Mouse (Mus musculus): ENCODE results near the gene Yy1. TPM values are rescaled to one million over a fixed set of nuclear protein-coding genes. Genes with fewer than 3 reads are reported as not detected.

The Yy1 gene
- polyA plus RNA-seq, 1 experiment from 2014 or later, result 13.7 TPM

DNA sequence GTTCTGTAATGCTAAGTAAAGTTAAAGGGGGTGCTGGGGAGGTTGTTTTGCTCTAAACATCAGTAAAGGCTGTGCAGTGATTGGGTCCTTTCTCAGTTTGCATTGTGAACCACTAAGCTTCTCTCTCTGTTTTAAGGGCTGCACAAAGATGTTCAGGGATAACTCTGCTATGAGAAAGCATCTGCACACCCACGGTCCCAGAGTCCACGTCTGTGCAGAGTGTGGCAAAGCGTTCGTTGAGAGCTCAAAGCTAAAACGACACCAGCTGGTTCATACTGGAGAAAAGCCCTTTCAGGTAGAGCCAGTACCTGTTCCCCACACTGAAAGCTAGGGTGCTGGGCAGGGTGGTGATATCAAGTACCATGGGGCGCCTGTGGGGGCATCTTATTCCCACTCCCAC, 21.7 kb downstream of the Yy1 start:
- H3K9ac ChIP-seq (ENCODE audit: low read length), result no peak overlapping the region
- whole genome bisulfite sequencing, result 89% methylated on average over 6 of the region's 6 CpGs
- no peak overlapping the region for H3K27ac ChIP-seq (replicated peaks in 1 of 2; ENCODE audit: control insufficient read depth in 1 of 2, insufficient read depth in 1 of 2, low read depth in 2 of 2, low read length in 2 of 2)
- no peak overlapping the region for H3K4me3 ChIP-seq (ENCODE audit: control insufficient read depth in 1 of 2, insufficient read depth in 1 of 2, low read depth in 1 of 2, low read length in 2 of 2)
- H3K4me2 ChIP-seq (ENCODE audit: low read length), result no peak overlapping the region
- no peaks in the 10 kb centered on the region for H3K27me3 ChIP-seq (ENCODE audit: control insufficient read depth, insufficient read depth, low read length)
- H3K36me3 ChIP-seq (ENCODE audit: control insufficient read depth, insufficient read depth, low read length), result peaks cover 62% of the 10 kb centered on the region
- H3K9me3 ChIP-seq (ENCODE audit: control insufficient read depth, low read length), result no peaks in the 10 kb centered on the region
- no peak for ATAC-seq (ENCODE audit: insufficient number of reproducible peaks, insufficient read depth, low FRiP score, low read depth)
- peaks cover 3 to 11% of the 10 kb centered on the region in 2 experiments; a peak in 2 of 4 replicates for H3K4me1 ChIP-seq (ENCODE audit: control insufficient read depth in 2 of 2, insufficient read depth in 2 of 2, low read length in 2 of 2)

DNA sequence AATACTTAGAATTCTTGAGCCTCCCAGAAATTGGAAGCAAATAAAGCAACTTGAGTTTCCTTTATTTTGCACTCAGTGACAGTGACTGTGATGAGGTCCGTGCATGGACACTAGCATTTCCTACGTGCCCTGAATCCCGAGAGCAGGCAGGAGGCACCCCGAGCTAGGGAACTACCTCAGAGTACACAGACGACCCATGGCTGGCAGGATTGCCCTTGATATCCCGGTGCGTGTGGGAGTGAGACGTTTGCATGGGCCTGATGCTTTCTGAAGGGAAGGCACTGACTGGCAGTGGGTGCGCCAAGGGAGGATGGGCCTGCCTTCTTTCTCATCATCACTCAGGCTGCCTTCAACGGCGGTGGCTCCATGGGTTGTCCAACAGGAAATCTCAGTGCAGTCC, 23.8 kb downstream of the Yy1 start:
- peaks cover 7 to 13% of the 10 kb centered on the region in 2 experiments; a peak in 3 of 4 replicates for H3K4me1 ChIP-seq (ENCODE audit: control insufficient read depth in 2 of 2, insufficient read depth in 2 of 2, low read length in 2 of 2)
- no peak overlapping the region for H3K9ac ChIP-seq (ENCODE audit: low read length)
- no peak overlapping the region for H3K4me2 ChIP-seq (ENCODE audit: low read length)
- no peak for ATAC-seq (ENCODE audit: insufficient number of reproducible peaks, insufficient read depth, low FRiP score, low read depth)
- no peaks in the 10 kb centered on the region for H3K9me3 ChIP-seq (ENCODE audit: control insufficient read depth, low read length)
- no peaks in the 10 kb centered on the region for H3K27me3 ChIP-seq (ENCODE audit: control insufficient read depth, insufficient read depth, low read length)
- peaks cover 56% of the 10 kb centered on the region for H3K36me3 ChIP-seq (ENCODE audit: control insufficient read depth, insufficient read depth, low read length)
- no peak overlapping the region for H3K27ac ChIP-seq (replicated peaks in 1 of 2; ENCODE audit: control insufficient read depth in 1 of 2, insufficient read depth in 1 of 2, low read depth in 2 of 2, low read length in 2 of 2)
- H3K4me3 ChIP-seq (ENCODE audit: control insufficient read depth in 1 of 2, insufficient read depth in 1 of 2, low read depth in 1 of 2, low read length in 2 of 2), result no peak overlapping the region
- 68% methylated on average over 11 of the region's 11 CpGs for WGBS

- H3K9me3 ChIP-seq (ENCODE audit: control insufficient read depth, low read length), result no peaks in the 10 kb centered on the region
- no peak overlapping the region for H3K4me2 ChIP-seq (ENCODE audit: low read length)
- H3K36me3 ChIP-seq (ENCODE audit: control insufficient read depth, insufficient read depth, low read length), result peaks cover 35% of the 10 kb centered on the region
- H3K9ac ChIP-seq (ENCODE audit: low read length), result no peak overlapping the region
- H3K4me1 ChIP-seq (ENCODE audit: control insufficient read depth in 2 of 2, insufficient read depth in 2 of 2, low read length in 2 of 2), result peaks cover 7 to 8% of the 10 kb centered on the region in 2 experiments; a peak in 3 of 4 replicates
- no peak overlapping the region for H3K27ac ChIP-seq (replicated peaks in 1 of 2; ENCODE audit: control insufficient read depth in 1 of 2, insufficient read depth in 1 of 2, low read depth in 2 of 2, low read length in 2 of 2)
- no peaks in the 10 kb centered on the region for H3K27me3 ChIP-seq (ENCODE audit: control insufficient read depth, insufficient read depth, low read length)
- no peak for ATAC-seq (ENCODE audit: insufficient number of reproducible peaks, insufficient read depth, low FRiP score, low read depth)
- no peak overlapping the region for H3K4me3 ChIP-seq (ENCODE audit: control insufficient read depth in 1 of 2, insufficient read depth in 1 of 2, low read depth in 1 of 2, low read length in 2 of 2)
- WGBS, result 76% methylated on average over 4 of the region's 4 CpGs
Observed at GRCm38 (mm10) chr12:108820461-108820860, 27.7 kb downstream of the Yy1 start.

DNA sequence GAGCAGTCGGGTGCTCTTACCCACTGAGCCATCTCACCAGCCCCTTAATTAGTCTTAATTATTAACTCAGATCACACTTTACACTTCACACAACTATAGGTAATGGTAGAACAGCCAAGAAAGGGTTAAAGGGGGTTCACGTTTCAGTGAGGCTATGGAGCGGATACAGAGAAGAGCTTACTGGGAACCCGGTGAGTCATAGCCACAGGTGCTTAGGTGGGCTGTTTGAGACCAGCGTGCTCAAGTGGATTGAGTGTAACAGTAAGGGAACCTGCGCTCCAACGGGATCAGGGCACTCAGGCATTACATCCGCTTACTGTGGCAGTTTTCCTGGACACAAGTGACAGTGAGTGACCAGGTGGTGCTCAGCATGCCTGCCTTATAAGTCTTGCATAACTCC, 30.3 kb downstream of the Yy1 start:
- Histone ChIP-seq H3K9ac (ENCODE audit: low read length) (no peak overlapping the region), H3K36me3 (ENCODE audit: control insufficient read depth, insufficient read depth, low read length) (peaks cover 21% of the 10 kb centered on the region), H3K27me3 (ENCODE audit: control insufficient read depth, insufficient read depth, low read length) (no peaks in the 10 kb centered on the region), H3K27ac (replicated peaks in 1 of 2; ENCODE audit: control insufficient read depth in 1 of 2, insufficient read depth in 1 of 2, low read depth in 2 of 2, low read length in 2 of 2) (no peak overlapping the region), H3K4me1 (ENCODE audit: control insufficient read depth in 2 of 2, insufficient read depth in 2 of 2, low read length in 2 of 2) (peaks cover 7 to 8% of the 10 kb centered on the region in 2 experiments; a peak in 3 of 4 replicates), H3K9me3 (ENCODE audit: control insufficient read depth, low read length) (no peaks in the 10 kb centered on the region), H3K4me2 (ENCODE audit: low read length) (no peak overlapping the region), H3K4me3 (ENCODE audit: control insufficient read depth in 1 of 2, insufficient read depth in 1 of 2, low read depth in 1 of 2, low read length in 2 of 2) (no peak overlapping the region)
- ATAC-seq (ENCODE audit: insufficient number of reproducible peaks, insufficient read depth, low FRiP score, low read depth), result no peak
- 69% methylated on average over 8 of the region's 8 CpGs for WGBS

DNA sequence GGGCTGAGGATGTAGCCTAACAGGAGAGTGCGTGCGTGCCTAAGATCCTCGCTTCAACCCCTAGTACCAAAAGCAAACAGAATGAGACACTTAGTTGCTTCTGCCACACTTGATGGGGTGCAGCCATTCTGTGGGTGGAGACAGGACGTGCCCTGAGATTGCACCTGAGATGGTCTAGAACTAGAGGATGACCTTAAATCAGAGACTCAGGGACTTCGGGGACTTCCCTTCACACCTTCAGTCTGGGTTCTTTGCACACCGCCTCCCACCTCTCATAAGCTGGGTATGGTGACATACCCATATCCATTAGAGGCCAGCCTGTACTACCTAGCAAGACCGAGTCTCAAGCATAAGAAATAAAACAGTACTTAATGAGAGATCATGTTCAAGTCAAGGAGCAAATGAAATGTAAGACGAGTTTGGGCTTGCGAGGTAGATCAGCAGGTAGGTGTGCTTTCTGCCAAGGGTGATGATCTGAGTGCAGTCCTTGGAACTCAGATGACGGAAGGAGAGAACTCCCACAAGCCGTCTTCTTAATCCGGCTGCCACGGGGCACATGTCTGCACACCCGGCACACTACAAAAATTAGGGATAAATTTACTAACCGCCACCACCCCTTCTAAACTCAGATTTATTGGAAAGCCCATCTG, 31.6 kb downstream of the Yy1 start:
- peaks cover 5 to 8% of the 10 kb centered on the region in 2 experiments; a peak in 3 of 4 replicates for H3K4me1 ChIP-seq (ENCODE audit: control insufficient read depth in 2 of 2, insufficient read depth in 2 of 2, low read length in 2 of 2)
- no peak for ATAC-seq (ENCODE audit: insufficient number of reproducible peaks, insufficient read depth, low FRiP score, low read depth)
- no peaks in the 10 kb centered on the region for H3K9me3 ChIP-seq (ENCODE audit: control insufficient read depth, low read length)
- H3K27ac ChIP-seq (replicated peaks in 1 of 2; ENCODE audit: control insufficient read depth in 1 of 2, insufficient read depth in 1 of 2, low read depth in 2 of 2, low read length in 2 of 2), result no peak overlapping the region
- peaks cover 10% of the 10 kb centered on the region for H3K36me3 ChIP-seq (ENCODE audit: control insufficient read depth, insufficient read depth, low read length)
- no peak overlapping the region for H3K4me2 ChIP-seq (ENCODE audit: low read length)
- H3K27me3 ChIP-seq (ENCODE audit: control insufficient read depth, insufficient read depth, low read length), result no peaks in the 10 kb centered on the region
- H3K4me3 ChIP-seq (ENCODE audit: control insufficient read depth in 1 of 2, insufficient read depth in 1 of 2, low read depth in 1 of 2, low read length in 2 of 2), result no peak overlapping the region
- no peak overlapping the region for H3K9ac ChIP-seq (ENCODE audit: low read length)
- WGBS, result 89% methylated on average over 15 of the region's 15 CpGs

DNA sequence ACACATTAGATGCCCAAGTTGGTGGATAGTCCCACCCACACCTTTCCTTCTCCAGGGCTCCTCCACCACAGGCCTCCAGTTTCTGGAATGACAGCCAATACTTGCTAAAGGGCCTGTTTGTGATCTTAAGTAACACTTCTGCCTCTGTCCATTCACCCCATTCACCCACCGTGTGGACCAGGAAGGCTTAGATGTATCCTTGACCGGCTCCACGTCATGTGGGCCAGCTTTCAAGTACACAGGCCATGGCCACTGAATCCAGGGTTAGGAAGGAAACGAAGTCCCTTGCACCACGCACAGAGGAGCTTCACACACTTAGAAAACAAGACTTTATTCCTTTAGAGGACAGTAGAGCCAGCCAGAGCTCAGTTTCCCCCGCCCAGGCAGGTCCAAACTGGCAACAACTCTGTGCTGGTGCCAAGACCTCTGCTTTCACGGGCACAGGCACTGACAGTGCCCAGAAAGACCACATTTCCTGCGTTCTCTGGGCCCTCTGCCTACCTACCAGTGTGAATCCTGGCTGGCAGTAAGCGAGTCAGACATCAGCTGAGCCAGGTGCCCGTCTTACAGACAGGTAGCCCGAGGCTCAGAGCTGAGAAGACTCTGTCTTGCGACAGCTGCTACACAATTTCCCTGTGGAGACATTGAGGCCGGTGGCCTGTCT, 32.9 kb downstream of the Yy1 start:
- Histone ChIP-seq H3K4me3 (ENCODE audit: control insufficient read depth in 1 of 2, insufficient read depth in 1 of 2, low read depth in 1 of 2, low read length in 2 of 2) (no peak overlapping the region), H3K4me2 (ENCODE audit: low read length) (no peak overlapping the region), H3K27me3 (ENCODE audit: control insufficient read depth, insufficient read depth, low read length) (no peaks in the 10 kb centered on the region), H3K9me3 (ENCODE audit: control insufficient read depth, low read length) (no peaks in the 10 kb centered on the region), H3K27ac (replicated peaks in 1 of 2; ENCODE audit: control insufficient read depth in 1 of 2, insufficient read depth in 1 of 2, low read depth in 2 of 2, low read length in 2 of 2) (no peak overlapping the region), H3K36me3 (ENCODE audit: control insufficient read depth, insufficient read depth, low read length) (peaks cover 8% of the 10 kb centered on the region; the same call in 1 of the 2 replicates), H3K4me1 (ENCODE audit: control insufficient read depth in 2 of 2, insufficient read depth in 2 of 2, low read length in 2 of 2) (peaks cover 0 to 2% of the 10 kb centered on the region in 2 experiments; a peak in 1 of 4 replicates), H3K9ac (ENCODE audit: low read length) (no peak overlapping the region)
- ATAC-seq (ENCODE audit: insufficient number of reproducible peaks, insufficient read depth, low FRiP score, low read depth), result no peak
- 89% methylated on average over 13 of the region's 13 CpGs for WGBS

GRCm38 (mm10) chr12:108826282-108826957, 33.6 kb downstream of the Yy1 start:
- no peaks in the 10 kb centered on the region for H3K9me3 ChIP-seq (ENCODE audit: control insufficient read depth, low read length)
- no peaks in the 10 kb centered on the region for H3K27me3 ChIP-seq (ENCODE audit: control insufficient read depth, insufficient read depth, low read length)
- no peak overlapping the region for H3K9ac ChIP-seq (ENCODE audit: low read length)
- ATAC-seq (ENCODE audit: insufficient number of reproducible peaks, insufficient read depth, low FRiP score, low read depth), result no peak
- H3K4me1 ChIP-seq (ENCODE audit: control insufficient read depth in 2 of 2, insufficient read depth in 2 of 2, low read length in 2 of 2), result no peaks in the 10 kb centered on the region; a peak in 1 of 4 replicates
- H3K4me2 ChIP-seq (ENCODE audit: low read length), result no peak overlapping the region
- WGBS, result 93% methylated on average over 19 of the region's 19 CpGs
- H3K27ac ChIP-seq (replicated peaks in 1 of 2; ENCODE audit: control insufficient read depth in 1 of 2, insufficient read depth in 1 of 2, low read depth in 2 of 2, low read length in 2 of 2), result no peak overlapping the region
- no peak overlapping the region for H3K4me3 ChIP-seq (ENCODE audit: control insufficient read depth in 1 of 2, insufficient read depth in 1 of 2, low read depth in 1 of 2, low read length in 2 of 2)
- H3K36me3 ChIP-seq (ENCODE audit: control insufficient read depth, insufficient read depth, low read length), result peaks cover 8% of the 10 kb centered on the region; the same call in 1 of the 2 replicates
